Mouse (Mus musculus) megakaryocyte, embryonic 14.5 days (primary cell): ENCODE measurements around the gene Tgm4. TPM values are rescaled to one million over a fixed set of nuclear protein-coding genes. Genes with fewer than 3 reads are reported as not detected.

Source experiments
- H3K27me3 ChIP-seq: replicated peaks from 2 replicates; pipeline ENCODE3; 2012; ENCODE audit warnings: inconsistent platforms
- H3K36me3 ChIP-seq: replicated peaks from 2 replicates; pipeline ENCODE3; 2012; ENCODE audit warnings: low read length, inconsistent platforms, mixed read lengths
- H3K4me1 ChIP-seq: 2 replicates; pipeline ENCODE4 v1.6.1; 2012; ENCODE audit warnings: inconsistent platforms
- H3K4me3 ChIP-seq: replicated peaks from 2 replicates; pipeline ENCODE3; 2012; ENCODE audit warnings: moderate library complexity, mild to moderate bottlenecking, inconsistent platforms
- H3K9me3 ChIP-seq: 2 replicates; pipeline ENCODE4 v1.6.1; 2012; ENCODE audit warnings: inconsistent platforms
- FLI1 ChIP-seq: IDR thresholded peaks from 2 replicates; pipeline ENCODE4 v1.6.1; 2012; ENCODE audit warnings: low read length, inconsistent platforms, mixed read lengths
- GATA1 ChIP-seq: IDR thresholded peaks from 3 replicates; pipeline ENCODE4 v1.6.1; 2012; ENCODE audit warnings: mixed read lengths, low read length, inconsistent platforms, borderline replicate concordance
- polyA plus RNA-seq: library from polyadenylated mRNA; stranded (reverse); fragments of >175 nt; gene quantifications from 2 replicates; pipeline ENCODE4 v1.2.3, GENCODE M21; 2012; ENCODE audit warnings: low replicate concordance; ENCODE audit not compliant: insufficient read depth

Tgm4 gene
- polyA plus RNA-seq, 1 experiment = not detected

GRCm38 (mm10) chr9:123047665-123048064 is 13.1 kb downstream of the Tgm4 start:
- peaks cover 9% of the 10 kb centered on the region; the same call in 1 of the 2 replicates for H3K9me3 ChIP-seq
- no peak for TF ChIP-seq FLI1
- no peak for TF ChIP-seq GATA1
- H3K36me3 ChIP-seq = no peaks in the 10 kb centered on the region
- peaks cover 52% of the 10 kb centered on the region for H3K27me3 ChIP-seq
- H3K4me3 ChIP-seq = no peak overlapping the region
- peaks cover 6% of the 10 kb centered on the region for H3K4me1 ChIP-seq

GRCm38 (mm10) chr9:123058724-123059292 is 24.3 kb downstream of the Tgm4 start:
- Histone ChIP-seq H3K9me3 (peaks cover 12% of the 10 kb centered on the region), H3K4me1 (peaks cover 26% of the 10 kb centered on the region), H3K27me3 (peaks cover 55% of the 10 kb centered on the region), H3K4me3 (peak overlapping the region; percentile 28), H3K36me3 (no peaks in the 10 kb centered on the region)
- no peak for TF ChIP-seq GATA1

- Histone ChIP-seq H3K4me1 (peaks cover 26% of the 10 kb centered on the region), H3K27me3 (peaks cover 59% of the 10 kb centered on the region), H3K9me3 (peaks cover 12% of the 10 kb centered on the region), H3K4me3 (no peak overlapping the region), H3K36me3 (no peaks in the 10 kb centered on the region)
- TF ChIP-seq FLI1 (no peak), GATA1 (no peak)
Measured at GRCm38 (mm10) chr9:123060172-123060571, 25.6 kb downstream of the Tgm4 start.

GRCm38 (mm10) chr9:123079149-123079548 is 44.6 kb downstream of the Tgm4 start:
- no peak overlapping the region for H3K4me3 ChIP-seq
- peaks cover 42% of the 10 kb centered on the region for H3K4me1 ChIP-seq
- no peaks in the 10 kb centered on the region for H3K27me3 ChIP-seq
- no peaks in the 10 kb centered on the region for H3K9me3 ChIP-seq
- peaks cover 99% of the 10 kb centered on the region for H3K36me3 ChIP-seq
- no peak for TF ChIP-seq GATA1
- no peak for TF ChIP-seq FLI1

- H3K9me3 ChIP-seq = no peaks in the 10 kb centered on the region
- no peaks in the 10 kb centered on the region for H3K27me3 ChIP-seq
- peaks cover 43% of the 10 kb centered on the region for H3K4me1 ChIP-seq
- TF ChIP-seq GATA1 (no peak), FLI1 (no peak)
- H3K4me3 ChIP-seq = no peak overlapping the region
- H3K36me3 ChIP-seq = peaks cover 99% of the 10 kb centered on the region
Measured at GRCm38 (mm10) chr9:123080355-123080754, 45.8 kb downstream of the Tgm4 start.

GRCm38 (mm10) chr9:123080796-123081195 is 46.3 kb downstream of the Tgm4 start:
- Histone ChIP-seq H3K4me3 (no peak overlapping the region), H3K36me3 (peaks cover 99% of the 10 kb centered on the region), H3K27me3 (no peaks in the 10 kb centered on the region), H3K9me3 (no peaks in the 10 kb centered on the region), H3K4me1 (peaks cover 43% of the 10 kb centered on the region)
- TF ChIP-seq FLI1 (no peak), GATA1 (no peak)

- peaks cover 67% of the 10 kb centered on the region for H3K4me1 ChIP-seq
- H3K4me3 ChIP-seq = no peak overlapping the region
- TF ChIP-seq GATA1 (no peak), FLI1 (no peak)
- H3K36me3 ChIP-seq = peaks cover 93% of the 10 kb centered on the region
- no peaks in the 10 kb centered on the region for H3K9me3 ChIP-seq
- H3K27me3 ChIP-seq = peaks cover 6% of the 10 kb centered on the region
Measured at GRCm38 (mm10) chr9:123085373-123085772, 50.8 kb downstream of the Tgm4 start.

- Histone ChIP-seq H3K9me3 (no peaks in the 10 kb centered on the region), H3K4me1 (peaks cover 80% of the 10 kb centered on the region), H3K36me3 (peaks cover 83% of the 10 kb centered on the region), H3K4me3 (peak overlapping the region; percentile 35), H3K27me3 (peaks cover 6% of the 10 kb centered on the region)
- TF ChIP-seq GATA1 = peak; percentile 96
- peak; percentile 95 for TF ChIP-seq FLI1
Measured at GRCm38 (mm10) chr9:123087558-123087957, 53.0 kb downstream of the Tgm4 start.

- peaks cover 72% of the 10 kb centered on the region for H3K36me3 ChIP-seq
- H3K9me3 ChIP-seq = no peaks in the 10 kb centered on the region
- TF ChIP-seq GATA1 (no peak), FLI1 (no peak)
- no peak overlapping the region for H3K4me3 ChIP-seq
- H3K27me3 ChIP-seq = peaks cover 6% of the 10 kb centered on the region
- H3K4me1 ChIP-seq = peaks cover 98% of the 10 kb centered on the region
Measured at GRCm38 (mm10) chr9:123090844-123091243, 56.3 kb downstream of the Tgm4 start.

- Histone ChIP-seq H3K27me3 (no peaks in the 10 kb centered on the region), H3K4me3 (no peak overlapping the region), H3K4me1 (peaks cover 47% of the 10 kb centered on the region), H3K9me3 (no peaks in the 10 kb centered on the region), H3K36me3 (peaks cover 92% of the 10 kb centered on the region)
- TF ChIP-seq FLI1 (no peak), GATA1 (no peak)
Measured at GRCm38 (mm10) chr9:123099631-123100455, 65.3 kb downstream of the Tgm4 start.
